Comparison of ENCODE assay signal across 14 mouse cellular contexts in the genomic region with DNA sequence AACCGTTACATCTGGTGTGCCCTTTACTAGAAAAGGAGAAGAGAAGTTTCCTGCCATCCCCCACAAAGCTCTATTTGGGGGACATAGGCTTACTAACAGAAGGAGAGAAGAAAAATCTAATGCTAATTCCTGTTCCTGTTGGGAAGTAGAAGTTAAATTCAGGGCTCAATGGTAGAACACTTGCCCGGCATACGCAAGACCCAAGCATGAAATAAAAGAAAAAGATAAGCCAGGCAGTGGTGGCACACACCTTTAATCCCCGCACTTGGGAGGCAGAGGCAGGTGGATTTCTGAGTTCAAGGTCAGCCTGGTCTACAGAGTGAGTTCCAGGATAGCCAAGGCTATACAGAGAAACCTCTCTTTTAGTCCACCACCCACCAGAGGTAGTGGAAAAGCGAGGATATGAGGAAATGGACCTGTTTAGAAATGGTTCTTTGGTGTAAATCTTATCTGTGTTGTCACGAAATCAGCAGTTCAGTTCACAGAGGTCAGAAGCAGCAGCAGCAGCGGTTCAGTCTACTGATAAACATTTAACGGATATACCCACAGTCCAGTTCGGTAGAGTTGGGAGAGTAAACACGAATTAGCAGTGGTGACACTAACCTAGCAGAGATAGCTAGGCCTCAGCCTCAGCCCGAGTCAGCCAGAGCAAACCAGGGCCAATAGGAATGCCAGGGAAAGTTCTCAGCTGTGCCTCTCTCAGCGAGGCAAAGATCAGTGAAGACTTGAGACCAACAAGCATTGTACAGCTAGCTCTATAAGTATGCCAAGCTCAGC. TPM values are rescaled to one million over a fixed set of nuclear protein-coding genes. Genes with fewer than 3 reads are reported as not detected.
"Had no signal": no experiment of that assay in that cellular context is flagged by ENCODE, and none has a peak within 500 bp of the region (broad histone marks: within the 10 kb centered on the region; RNA-seq: fewer than 3 reads in every experiment).

No protein-coding gene starts in this region.

- H3K27ac ChIP-seq: kidney, embryonic 15.5 days; limb, embryonic 13.5 days; liver, embryonic 14.5 days; neural tube, embryonic 12.5 days; stomach, embryonic 15.5 days had no signal

- H3K9ac ChIP-seq: kidney, embryonic 15.5 days; limb, embryonic 13.5 days; liver, embryonic 14.5 days; neural tube, embryonic 12.5 days; stomach, embryonic 15.5 days had no signal

- H3K9me3 ChIP-seq: kidney, embryonic 15.5 days; limb, embryonic 13.5 days; neural tube, embryonic 12.5 days; stomach, embryonic 15.5 days had no signal

- DNase-seq: kidney, adult 2 months; kidney, postnatal 14 days; left cerebral cortex, postnatal 4 days; midbrain, embryonic 14.5 days; spleen, adult 18-20 months; thymus, postnatal 4 days had no signal

- H3K4me1 ChIP-seq: limb, embryonic 13.5 days; neural tube, embryonic 12.5 days had no signal

- H3K27me3 ChIP-seq: kidney, embryonic 15.5 days; limb, embryonic 13.5 days; neural tube, embryonic 12.5 days; stomach, embryonic 15.5 days had no signal

- H3K4me2 ChIP-seq: kidney, embryonic 15.5 days; limb, embryonic 13.5 days; neural tube, embryonic 12.5 days; stomach, embryonic 15.5 days had no signal

- H3K4me3 ChIP-seq: kidney, embryonic 15.5 days; limb, embryonic 13.5 days; neural tube, embryonic 12.5 days; stomach, embryonic 15.5 days had no signal

- H3K36me3 ChIP-seq: kidney, embryonic 15.5 days; limb, embryonic 13.5 days; neural tube, embryonic 12.5 days; stomach, embryonic 15.5 days had no signal

RNA-seq across cellular contexts. Expression of a gene that starts 41.7 kb away (rescaled TPM):
- total RNA-seq: liver, adult 2 months; monocyte, adult 5-6 weeks had no signal
- polyA plus RNA-seq: liver, adult 2 months; liver, embryonic 14.5 days; lung, postnatal 0 days had no signal
